Mouse (Mus musculus) testis, postnatal 14 days (tissue): Measurements from ENCODE around the gene Hemgn.

Source experiments
- DNase-seq: peaks from one replicate; pipeline ENCODE4 v3.0.0; 2021; ENCODE audit warnings: low spot score

Hemgn gene

GRCm38 (mm10) chr4:46412113-46412512 lies 1.2 kb downstream of the Hemgn start:
- no peak for DNase-seq

DNA sequence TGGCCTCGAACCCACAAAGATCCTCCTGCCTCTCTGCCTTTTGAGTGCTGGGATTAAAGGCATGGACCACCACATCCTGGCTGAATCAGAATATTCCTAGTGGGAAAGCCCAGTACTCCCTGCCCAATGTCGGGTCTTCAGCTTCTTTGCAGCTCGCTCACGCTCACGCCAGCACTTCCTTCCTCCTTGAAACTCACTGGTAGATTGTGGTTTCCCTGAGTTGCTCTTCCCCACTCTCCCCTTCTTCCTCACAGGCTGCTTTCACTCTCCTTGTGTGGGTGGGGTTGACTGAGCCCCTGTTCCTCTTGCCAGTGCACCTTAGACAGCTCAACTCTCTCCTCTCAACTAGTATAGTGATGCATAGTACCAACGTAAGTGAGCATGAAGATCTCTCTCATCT lies 1.8 kb downstream of the Hemgn start:
- no peak for DNase-seq

DNA sequence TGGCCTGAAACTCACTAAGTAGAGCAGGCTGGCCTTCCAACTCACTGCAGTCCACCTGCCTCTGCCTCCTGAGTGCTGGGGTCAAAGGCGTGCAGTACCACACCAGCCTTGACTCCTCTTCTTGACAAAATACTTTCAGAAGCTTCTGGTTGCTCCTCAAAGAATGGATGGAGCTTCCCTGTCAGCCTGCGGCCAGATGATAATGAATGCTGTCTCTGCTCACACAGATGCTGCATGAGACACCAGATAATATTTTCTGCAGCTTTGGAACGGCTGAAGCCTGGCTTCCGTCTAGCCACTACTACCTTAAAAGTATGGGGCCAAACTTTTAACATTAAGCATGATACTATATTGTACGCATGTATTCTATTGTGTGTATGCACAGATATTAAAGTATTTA lies 2.6 kb downstream of the Hemgn start:
- no peak for DNase-seq

- DNase-seq = no peak
Measured at GRCm38 (mm10) chr4:46406966-46407703, 6.2 kb downstream of the Hemgn start.

GRCm38 (mm10) chr4:46404042-46404795 lies 9.1 kb downstream of the Hemgn start:
- no peak for DNase-seq

DNA sequence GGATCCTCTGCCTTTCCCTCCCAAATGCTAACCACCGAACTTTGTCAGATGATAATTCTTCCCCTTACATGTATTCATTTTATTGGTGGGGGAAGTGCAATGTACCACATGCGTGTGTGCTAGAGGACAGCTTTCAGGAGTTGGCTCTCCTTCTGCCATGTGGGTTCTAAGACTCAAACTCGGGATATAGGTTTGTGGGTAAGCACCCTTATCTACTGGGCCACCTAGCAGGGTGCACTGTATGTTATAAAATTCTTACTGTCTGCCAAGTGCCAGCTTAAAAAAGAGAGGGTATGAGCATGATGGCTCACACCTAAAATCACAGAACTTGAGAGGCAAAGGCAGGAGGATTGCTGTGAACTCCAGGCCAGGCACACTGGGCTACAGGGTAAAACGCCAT lies 14.5 kb downstream of the Hemgn start:
- DNase-seq = no peak

GRCm38 (mm10) chr4:46395736-46396135 lies 17.6 kb downstream of the Hemgn start:
- DNase-seq = no peak

- DNase-seq = no peak
Measured at GRCm38 (mm10) chr4:46394388-46394787, 18.9 kb downstream of the Hemgn start.

- DNase-seq = peak; percentile 62
Measured at GRCm38 (mm10) chr4:46390390-46390970, 22.8 kb downstream of the Hemgn start.

- DNase-seq = peak; percentile 30
Measured at GRCm38 (mm10) chr4:46389612-46390341, 23.5 kb downstream of the Hemgn start.

DNA sequence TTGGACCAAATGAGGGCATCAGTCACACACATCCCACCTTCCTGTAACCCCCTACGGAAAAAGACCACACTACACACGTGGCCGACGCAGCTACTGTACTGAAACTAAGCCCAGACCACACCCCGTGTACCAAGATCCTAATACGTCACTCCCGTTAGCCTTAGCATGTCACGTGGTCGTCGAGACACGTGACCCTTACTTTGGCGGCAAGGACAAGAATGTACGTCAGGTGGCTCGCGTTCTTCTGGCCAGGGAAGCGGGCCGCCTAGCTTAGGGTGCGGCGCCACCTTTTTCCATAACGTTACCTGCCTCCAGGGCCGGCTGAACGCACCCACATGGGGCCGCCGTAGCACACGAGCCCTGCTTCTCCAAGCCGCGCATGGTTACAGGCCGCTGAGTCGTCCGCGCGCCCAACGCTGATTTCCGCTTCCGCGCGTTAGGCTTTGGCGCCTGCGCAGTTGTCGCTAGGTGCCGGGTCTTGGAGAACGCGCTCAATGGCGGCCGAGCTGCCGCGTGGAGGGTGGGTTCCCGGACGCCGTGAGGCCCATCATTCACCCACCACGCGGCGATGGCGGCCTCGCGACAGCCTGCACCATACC lies 24.2 kb downstream of the Hemgn start, which contains the start of gene Trmo:
Gene Trmo, minus strand, starts transcription at position 425 of the 599 bp plus-strand sequence.
- peak; percentile 94 for DNase-seq

GRCm38 (mm10) chr4:46388556-46388955 lies 24.8 kb downstream of the Hemgn start:
- no peak for DNase-seq

DNA sequence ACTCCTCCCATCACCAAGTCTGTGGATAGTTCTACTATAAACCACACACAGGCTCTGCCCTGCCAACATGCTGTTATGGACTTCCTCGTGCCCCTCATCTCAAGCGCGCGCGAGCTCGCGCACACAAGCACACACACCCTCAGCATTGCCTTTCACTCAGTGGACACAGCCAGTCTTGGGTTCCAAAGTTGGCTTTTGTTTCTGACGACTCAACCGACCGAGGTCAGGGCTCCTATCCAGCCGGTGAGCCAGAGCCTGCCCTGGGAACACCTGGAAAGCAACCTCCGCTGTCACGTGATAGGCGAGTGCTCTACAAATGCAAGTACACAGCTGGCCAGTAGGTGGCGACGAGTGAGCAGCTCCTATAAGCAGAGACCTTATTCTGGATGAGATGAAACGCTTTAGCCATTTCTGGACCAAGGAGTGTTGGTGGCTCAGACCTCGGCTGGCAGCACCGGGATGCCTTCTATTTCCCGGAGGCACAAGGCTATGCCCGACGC lies 38.4 kb downstream of the Hemgn start:
- peak; percentile 85 for DNase-seq

DNA sequence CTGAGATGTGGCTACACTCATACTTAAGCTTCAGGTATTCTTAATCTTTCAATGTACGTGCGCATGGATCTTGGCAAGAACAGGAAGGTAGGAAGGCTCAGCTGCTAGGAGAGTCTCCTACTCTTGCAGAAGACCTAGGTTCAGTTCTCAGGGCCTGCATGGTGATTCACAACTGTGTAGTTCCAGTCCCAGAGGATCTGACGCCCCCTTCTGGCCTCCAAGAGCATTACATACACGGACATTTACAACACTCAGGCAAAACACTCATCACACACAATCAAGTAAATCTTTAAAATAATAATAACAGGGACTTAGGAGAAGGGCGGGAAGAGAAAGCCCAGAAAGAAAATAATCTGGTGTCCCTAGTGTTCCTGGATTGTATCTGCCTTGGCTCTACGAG lies 38.9 kb downstream of the Hemgn start:
- DNase-seq = no peak

GRCm38 (mm10) chr4:46371030-46371429 lies 42.3 kb downstream of the Hemgn start:
- peak; percentile 78 for DNase-seq

DNA sequence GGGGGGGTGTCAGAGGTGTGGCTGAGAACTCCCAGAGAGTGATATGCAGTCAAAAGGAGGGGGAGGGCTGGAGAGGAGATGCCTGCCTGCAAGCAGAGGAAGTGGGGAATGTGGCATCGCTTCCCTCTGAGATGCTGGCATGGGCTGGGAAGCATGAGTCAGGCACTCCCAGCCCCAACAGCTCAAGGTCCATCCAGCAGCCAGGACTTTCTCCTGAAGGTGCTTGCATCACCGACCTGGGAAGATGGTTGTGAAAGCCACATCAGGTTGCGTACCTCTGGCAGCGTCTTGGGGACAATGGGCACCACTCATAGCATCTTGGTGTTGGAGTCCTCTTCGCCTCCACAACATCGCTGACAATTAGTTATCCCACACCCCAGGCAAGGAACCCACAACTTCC lies 42.9 kb downstream of the Hemgn start:
- DNase-seq = no peak

DNA sequence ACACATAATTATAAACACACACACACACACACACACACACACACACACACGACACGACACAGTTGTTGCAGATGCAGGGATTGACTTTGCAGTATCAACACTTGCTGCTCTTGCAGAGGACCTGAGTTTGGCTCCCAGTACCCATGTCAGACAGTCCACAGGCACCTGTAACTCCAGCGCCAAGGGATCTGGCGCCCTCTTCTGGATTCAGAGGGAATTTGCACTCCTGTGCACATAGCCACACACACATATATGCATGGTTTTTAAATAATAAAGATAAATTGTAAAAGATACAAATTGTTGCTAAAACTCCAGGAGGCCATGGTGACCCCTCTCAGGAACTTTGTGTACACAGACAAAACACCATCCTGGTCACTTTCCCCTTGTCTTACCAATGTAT lies 44.2 kb downstream of the Hemgn start:
- DNase-seq = no peak

GRCm38 (mm10) chr4:46367487-46367959 lies 45.8 kb downstream of the Hemgn start:
- no peak for DNase-seq

- no peak for DNase-seq
Measured at GRCm38 (mm10) chr4:46364360-46364759, 48.9 kb downstream of the Hemgn start.

DNA sequence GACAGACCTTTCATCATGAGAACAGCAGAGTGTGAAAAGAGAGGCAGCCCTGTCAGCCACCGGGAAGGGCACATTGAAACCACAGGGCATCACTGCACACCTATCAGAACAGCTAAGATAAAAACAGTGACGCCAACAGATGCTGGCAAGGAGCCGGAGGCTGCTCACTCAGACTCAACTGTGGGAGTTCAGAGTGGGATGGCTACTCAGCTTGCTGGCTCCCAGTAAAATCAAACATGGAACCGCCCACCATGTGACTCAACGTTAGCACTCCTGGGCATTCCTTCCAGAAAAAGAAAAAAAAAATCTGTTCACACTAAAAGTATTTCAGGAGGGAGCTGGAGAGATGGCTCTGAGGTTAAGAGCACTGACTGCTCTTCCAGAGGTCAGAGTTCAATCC lies 52.0 kb downstream of the Hemgn start:
- no peak for DNase-seq

DNA sequence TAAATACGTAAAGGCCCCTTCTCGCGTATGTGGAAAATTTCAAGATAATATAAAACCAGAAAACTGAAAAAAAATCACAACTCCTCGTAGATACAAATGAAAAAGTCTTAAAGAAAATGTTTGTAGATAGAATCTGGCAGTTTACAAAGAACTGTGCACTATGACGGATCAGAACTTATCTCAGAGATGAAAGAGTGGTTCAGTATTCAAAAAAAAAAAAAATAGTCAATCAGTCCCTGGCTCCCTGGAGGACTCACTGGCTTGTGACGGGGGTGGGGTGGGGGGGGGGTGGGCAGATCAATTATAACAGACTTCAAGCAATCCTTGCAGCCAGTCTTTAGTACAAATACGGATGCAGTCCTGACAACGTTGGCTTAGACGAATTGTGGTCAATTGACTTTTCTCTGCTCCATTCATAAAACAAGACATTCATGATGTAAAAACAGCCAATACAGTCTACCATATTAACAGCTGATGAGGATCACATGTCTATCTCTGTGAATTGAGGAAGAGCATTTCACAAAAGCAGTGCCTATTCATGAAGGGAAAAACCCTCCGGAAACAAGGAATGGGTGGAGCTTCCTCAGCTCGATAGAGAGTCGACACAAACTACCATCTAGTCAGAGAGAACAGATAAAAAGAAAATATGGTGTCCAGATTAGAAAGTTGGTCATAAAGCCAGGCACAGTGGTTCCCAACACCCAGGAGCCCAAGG lies 53.6 kb downstream of the Hemgn start:
- DNase-seq = no peak
